Mouse (Mus musculus): ENCODE measurements around the gene Trim66. TPM values are rescaled to one million over a fixed set of nuclear protein-coding genes. Genes with fewer than 3 reads are reported as not detected.

Trim66 gene
- polyA plus RNA-seq, 1 experiment from 2014 or later, result 0.13 TPM

DNA sequence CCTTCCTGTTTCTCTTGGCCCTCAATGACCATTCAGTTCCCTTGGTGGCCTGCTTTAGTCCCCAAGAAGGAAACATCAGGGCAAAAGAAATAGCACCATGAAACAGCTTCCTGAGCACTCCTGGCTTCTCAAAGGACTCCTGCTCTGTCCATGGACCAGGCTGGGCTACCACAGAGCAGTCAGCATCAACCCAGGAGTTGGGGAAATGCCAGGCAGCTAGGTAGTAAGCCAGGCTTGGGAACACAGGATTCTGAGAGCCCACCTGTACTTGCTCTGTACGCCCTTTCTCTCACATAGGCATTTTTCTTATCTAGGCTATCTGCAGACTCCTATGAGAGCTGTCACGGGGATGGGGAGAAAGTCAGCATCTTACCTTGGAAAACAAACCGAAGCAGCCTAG lies 27.0 kb upstream of the Trim66 start:
- no peak overlapping the region for H3K27ac ChIP-seq (ENCODE audit: low read length)
- peaks cover 36% of the 10 kb centered on the region for H3K36me3 ChIP-seq (ENCODE audit: control insufficient read depth, insufficient read depth, low read length)
- ATAC-seq (ENCODE audit: low read depth), result no peak
- H3K4me2 ChIP-seq (ENCODE audit: low read depth, low read length), result no peak overlapping the region
- H3K4me3 ChIP-seq (ENCODE audit: low read length), result no peak overlapping the region
- H3K9me3 ChIP-seq (ENCODE audit: control insufficient read depth, low read length), result no peaks in the 10 kb centered on the region
- no peaks in the 10 kb centered on the region for H3K27me3 ChIP-seq (ENCODE audit: control insufficient read depth, insufficient read depth, low read depth, low read length)
- H3K4me1 ChIP-seq (replicated peaks; ENCODE audit: control insufficient read depth, insufficient read depth, low read length), result peaks cover 12% of the 10 kb centered on the region
- no peak overlapping the region for H3K9ac ChIP-seq (ENCODE audit: low read length)
- WGBS, result 85% methylated on average over 3 of the region's 3 CpGs

- Histone ChIP-seq H3K36me3 (ENCODE audit: control insufficient read depth, insufficient read depth, low read length) (peaks cover 29% of the 10 kb centered on the region), H3K9me3 (ENCODE audit: control insufficient read depth, low read length) (no peaks in the 10 kb centered on the region)
These were observed 26.0 kb upstream of the Trim66 start for GRCm38 (mm10) chr7:109533888-109534287.

GRCm38 (mm10) chr7:109533129-109533528 lies 25.2 kb upstream of the Trim66 start:
- H3K4me1 ChIP-seq (replicated peaks; ENCODE audit: control insufficient read depth, insufficient read depth, low read length), result peaks cover 12% of the 10 kb centered on the region
- H3K4me2 ChIP-seq (ENCODE audit: low read depth, low read length), result no peak overlapping the region
- 76% methylated on average over 4 of the region's 4 CpGs for WGBS
- H3K9me3 ChIP-seq (ENCODE audit: control insufficient read depth, low read length), result no peaks in the 10 kb centered on the region
- H3K27me3 ChIP-seq (ENCODE audit: control insufficient read depth, insufficient read depth, low read depth, low read length), result no peaks in the 10 kb centered on the region
- no peak for ATAC-seq (ENCODE audit: low read depth)
- no peak overlapping the region for H3K9ac ChIP-seq (ENCODE audit: low read length)
- H3K27ac ChIP-seq (ENCODE audit: low read length), result no peak overlapping the region
- peaks cover 27% of the 10 kb centered on the region for H3K36me3 ChIP-seq (ENCODE audit: control insufficient read depth, insufficient read depth, low read length)
- H3K4me3 ChIP-seq (ENCODE audit: low read length), result no peak overlapping the region

More at GRCm38 (mm10) chr7:109533888-109534287, 26.0 kb upstream of the Trim66 start:
- H3K9ac ChIP-seq (ENCODE audit: low read length), result no peak overlapping the region
- peaks cover 12% of the 10 kb centered on the region for H3K4me1 ChIP-seq (replicated peaks; ENCODE audit: control insufficient read depth, insufficient read depth, low read length)
- no peaks in the 10 kb centered on the region for H3K27me3 ChIP-seq (ENCODE audit: control insufficient read depth, insufficient read depth, low read depth, low read length)
- H3K4me3 ChIP-seq (ENCODE audit: low read length), result no peak overlapping the region
- WGBS, result 80% methylated on average over 4 of the region's 4 CpGs
- no peak overlapping the region for H3K4me2 ChIP-seq (ENCODE audit: low read depth, low read length)
- no peak overlapping the region for H3K27ac ChIP-seq (ENCODE audit: low read length)
- ATAC-seq (ENCODE audit: low read depth), result no peak

GRCm38 (mm10) chr7:109532691-109533090 lies 24.8 kb upstream of the Trim66 start:
- Histone ChIP-seq H3K9ac (ENCODE audit: low read length) (no peak overlapping the region), H3K36me3 (ENCODE audit: control insufficient read depth, insufficient read depth, low read length) (peaks cover 25% of the 10 kb centered on the region), H3K4me1 (replicated peaks; ENCODE audit: control insufficient read depth, insufficient read depth, low read length) (peaks cover 12% of the 10 kb centered on the region), H3K9me3 (ENCODE audit: control insufficient read depth, low read length) (no peaks in the 10 kb centered on the region), H3K27ac (ENCODE audit: low read length) (no peak overlapping the region), H3K27me3 (ENCODE audit: control insufficient read depth, insufficient read depth, low read depth, low read length) (no peaks in the 10 kb centered on the region), H3K4me2 (ENCODE audit: low read depth, low read length) (no peak overlapping the region), H3K4me3 (ENCODE audit: low read length) (no peak overlapping the region)
- WGBS, result 41% methylated on average over 3 of the region's 3 CpGs
- ATAC-seq (ENCODE audit: low read depth), result no peak

DNA sequence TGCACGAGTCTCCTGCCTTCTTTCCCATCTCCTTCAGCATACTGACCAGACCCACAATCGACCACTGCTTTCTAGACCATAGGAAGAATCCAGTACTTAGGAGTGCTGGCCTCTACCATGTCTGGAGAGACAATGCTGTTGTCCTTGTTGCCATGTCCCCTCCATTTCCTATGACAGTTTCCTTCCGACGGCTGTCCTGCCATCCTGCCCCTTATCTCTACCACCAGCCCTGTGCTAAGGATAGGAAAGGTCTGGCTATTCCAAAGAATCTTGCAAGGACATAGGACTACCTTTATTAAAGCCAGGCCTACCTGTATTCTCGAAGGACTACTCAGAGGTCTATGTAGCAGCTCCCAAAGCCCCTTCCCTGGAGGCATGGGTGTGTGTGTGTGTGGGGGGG lies 23.6 kb upstream of the Trim66 start:
- Histone ChIP-seq H3K4me1 (replicated peaks; ENCODE audit: control insufficient read depth, insufficient read depth, low read length) (peaks cover 7% of the 10 kb centered on the region), H3K27ac (ENCODE audit: low read length) (no peak overlapping the region), H3K4me3 (ENCODE audit: low read length) (no peak overlapping the region), H3K27me3 (ENCODE audit: control insufficient read depth, insufficient read depth, low read depth, low read length) (no peaks in the 10 kb centered on the region), H3K9me3 (ENCODE audit: control insufficient read depth, low read length) (no peaks in the 10 kb centered on the region), H3K36me3 (ENCODE audit: control insufficient read depth, insufficient read depth, low read length) (peaks cover 27% of the 10 kb centered on the region), H3K9ac (ENCODE audit: low read length) (no peak overlapping the region), H3K4me2 (ENCODE audit: low read depth, low read length) (no peak overlapping the region)
- 0 out of 2 replicates have a peak, but pooled peaks have one; percentile 10 for ATAC-seq (ENCODE audit: low read depth)
- 72% methylated on average over 5 of the region's 5 CpGs for WGBS

- 86% methylated on average over 2 of the region's 2 CpGs for WGBS
- H3K4me2 ChIP-seq (ENCODE audit: low read depth, low read length), result no peak overlapping the region
- no peaks in the 10 kb centered on the region for H3K9me3 ChIP-seq (ENCODE audit: control insufficient read depth, low read length)
- ATAC-seq (ENCODE audit: low read depth), result no peak
- no peak overlapping the region for H3K4me3 ChIP-seq (ENCODE audit: low read length)
- no peaks in the 10 kb centered on the region for H3K4me1 ChIP-seq (replicated peaks; ENCODE audit: control insufficient read depth, insufficient read depth, low read length)
- H3K27ac ChIP-seq (ENCODE audit: low read length), result no peak overlapping the region
- peaks cover 28% of the 10 kb centered on the region for H3K36me3 ChIP-seq (ENCODE audit: control insufficient read depth, insufficient read depth, low read length)
- H3K27me3 ChIP-seq (ENCODE audit: control insufficient read depth, insufficient read depth, low read depth, low read length), result no peaks in the 10 kb centered on the region
- H3K9ac ChIP-seq (ENCODE audit: low read length), result no peak overlapping the region
These were observed 21.8 kb upstream of the Trim66 start for GRCm38 (mm10) chr7:109529741-109530140.

GRCm38 (mm10) chr7:109528356-109528755 lies 20.4 kb upstream of the Trim66 start:
- 9% methylated on average over 3 of the region's 3 CpGs for WGBS
- Histone ChIP-seq H3K27me3 (ENCODE audit: control insufficient read depth, insufficient read depth, low read depth, low read length) (no peaks in the 10 kb centered on the region), H3K27ac (ENCODE audit: low read length) (no peak overlapping the region), H3K4me3 (ENCODE audit: low read length) (no peak overlapping the region), H3K9me3 (ENCODE audit: control insufficient read depth, low read length) (no peaks in the 10 kb centered on the region), H3K4me2 (ENCODE audit: low read depth, low read length) (no peak overlapping the region), H3K36me3 (ENCODE audit: control insufficient read depth, insufficient read depth, low read length) (peaks cover 35% of the 10 kb centered on the region), H3K4me1 (replicated peaks; ENCODE audit: control insufficient read depth, insufficient read depth, low read length) (no peaks in the 10 kb centered on the region), H3K9ac (ENCODE audit: low read length) (no peak overlapping the region)
- peak; percentile 60 for ATAC-seq (ENCODE audit: low read depth)

DNA sequence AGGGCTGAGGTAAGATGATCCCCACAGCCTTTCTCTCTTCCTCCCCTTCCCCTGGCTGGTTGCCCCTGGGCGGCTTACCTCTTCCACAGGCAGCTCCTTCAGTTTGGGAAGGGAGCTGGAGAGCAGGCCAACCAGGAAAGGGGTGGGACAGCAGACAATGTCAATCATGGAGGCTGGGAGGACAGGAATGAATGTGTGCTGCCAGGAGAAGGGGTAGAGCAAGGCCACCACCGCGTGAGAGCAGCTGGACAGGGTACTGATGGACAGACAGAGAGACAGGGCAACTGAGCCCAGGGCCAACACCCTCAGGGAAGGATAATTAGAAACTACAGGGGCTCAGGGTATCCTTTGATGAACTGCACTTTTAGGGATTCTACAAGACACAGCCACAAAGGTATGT lies 19.6 kb upstream of the Trim66 start:
- WGBS, result 57% methylated on average over 3 of the region's 3 CpGs
- no peak overlapping the region for H3K4me3 ChIP-seq (ENCODE audit: low read length)
- peaks cover 43% of the 10 kb centered on the region for H3K36me3 ChIP-seq (ENCODE audit: control insufficient read depth, insufficient read depth, low read length)

GRCm38 (mm10) chr7:109525740-109526663 lies 18.1 kb upstream of the Trim66 start:
- H3K9me3 ChIP-seq (ENCODE audit: control insufficient read depth, low read length), result no peaks in the 10 kb centered on the region
- peaks cover 54% of the 10 kb centered on the region for H3K36me3 ChIP-seq (ENCODE audit: control insufficient read depth, insufficient read depth, low read length)
- no peak for ATAC-seq (ENCODE audit: low read depth)
- H3K27ac ChIP-seq (ENCODE audit: low read length), result peak overlapping the region; percentile 28; the same call in 1 of the 2 replicates
- peaks cover 4% of the 10 kb centered on the region for H3K4me1 ChIP-seq (replicated peaks; ENCODE audit: control insufficient read depth, insufficient read depth, low read length)
- 63% methylated on average over 16 of the region's 16 CpGs for WGBS
- no peaks in the 10 kb centered on the region for H3K27me3 ChIP-seq (ENCODE audit: control insufficient read depth, insufficient read depth, low read depth, low read length)
- H3K4me3 ChIP-seq (ENCODE audit: low read length), result no peak overlapping the region
- no peak overlapping the region for H3K9ac ChIP-seq (ENCODE audit: low read length)
- no peak overlapping the region for H3K4me2 ChIP-seq (ENCODE audit: low read depth, low read length)

More for the DNA sequence above, 19.6 kb upstream of the Trim66 start:
- Histone ChIP-seq H3K4me2 (ENCODE audit: low read depth, low read length) (no peak overlapping the region), H3K27me3 (ENCODE audit: control insufficient read depth, insufficient read depth, low read depth, low read length) (no peaks in the 10 kb centered on the region), H3K4me1 (replicated peaks; ENCODE audit: control insufficient read depth, insufficient read depth, low read length) (no peaks in the 10 kb centered on the region; the same call in 1 of the 2 replicates), H3K9ac (ENCODE audit: low read length) (no peak overlapping the region), H3K27ac (ENCODE audit: low read length) (no peak overlapping the region), H3K9me3 (ENCODE audit: control insufficient read depth, low read length) (no peaks in the 10 kb centered on the region)
- no peak for ATAC-seq (ENCODE audit: low read depth)

Measured in lung, embryonic 16.5 days (tissue).